Mouse (Mus musculus) lung, postnatal 0 days (tissue): ENCODE data around the gene Lrmda.

ENCODE experiments used
- CTCF ChIP-seq: IDR thresholded peaks from 2 replicates; pipeline ENCODE4 v1.5.1; 2016; ENCODE audit warnings: antibody characterized with exemption, mild to moderate bottlenecking
- EP300 ChIP-seq: IDR thresholded peaks from 2 replicates; pipeline ENCODE4 v1.6.1; 2016; ENCODE audit warnings: antibody characterized with exemption, mild to moderate bottlenecking, control low read depth

- TF ChIP-seq EP300: no peak
- TF ChIP-seq CTCF: no peak
These were observed 554.5 kb downstream of the Lrmda start for GRCm38 (mm10) chr14:22574006-22574405.
